Mouse (Mus musculus) granulocyte monocyte progenitor cell, adult 5-6 weeks (primary cell): ENCODE measurements at regions not wholly inside any gene's neighbourhood (a gene's known extent, or its start where the extent isn't known, plus 50 kb on each side); places are given as distances from the start of the nearest gene placed in this dataset.

Experiments used
- ATAC-seq: replicated peaks from 2 replicates; pipeline ENCODE4 v1.8.0; 2016; ENCODE audit warnings: mild to moderate bottlenecking, moderate TSS enrichment, inconsistent platforms; ENCODE audit not compliant: poor library complexity, severe bottlenecking

- ATAC-seq = no peak
Measured at GRCm38 (mm10) chr1:168918331-168919076, 486.4 kb upstream of the Pbx1 start.

- no peak for ATAC-seq
Measured at GRCm38 (mm10) chr1:168908684-168909175, 476.7 kb upstream of the Pbx1 start.

- ATAC-seq = no peak
Measured at GRCm38 (mm10) chr1:168908192-168908591, 476.1 kb upstream of the Pbx1 start.

DNA sequence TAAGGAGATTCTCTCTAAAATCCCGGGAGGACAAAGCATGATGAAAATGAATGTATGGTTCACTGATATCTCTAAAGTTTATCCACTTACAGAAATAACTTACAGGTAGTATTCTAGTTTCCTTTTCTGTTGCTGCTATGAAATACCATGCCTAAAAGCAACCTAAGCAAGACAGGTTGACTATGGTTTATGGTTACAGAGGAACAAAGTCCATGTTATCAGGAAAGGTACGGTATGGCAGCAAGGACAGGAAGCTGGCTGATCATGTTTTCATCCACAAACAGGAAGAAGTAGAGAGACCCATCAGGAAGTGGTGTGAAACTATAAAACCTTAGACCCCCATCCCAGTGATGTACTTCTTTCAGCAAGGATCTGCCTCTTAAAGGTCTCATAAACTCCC, 466.4 kb upstream of the Pbx1 start:
- ATAC-seq = no peak

DNA sequence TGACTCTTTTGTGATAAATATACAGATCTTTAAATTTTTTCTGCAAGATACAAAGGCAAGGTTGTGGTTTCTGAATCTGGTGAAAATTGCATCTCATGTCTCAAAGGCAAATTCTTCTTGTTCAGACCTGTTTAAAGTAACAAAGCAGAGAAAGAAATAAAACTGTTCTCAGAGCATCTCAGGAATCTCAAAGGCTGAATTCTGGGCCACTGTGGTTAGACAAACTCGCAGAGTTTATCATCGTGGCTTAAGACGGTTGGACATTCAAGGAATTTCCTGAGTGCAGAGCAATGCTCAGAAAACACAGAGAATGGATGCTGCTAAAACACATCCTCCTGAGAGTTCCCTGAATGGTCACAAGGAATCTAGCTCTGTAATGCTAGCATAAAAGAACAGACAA, 429.5 kb upstream of the Pbx1 start:
- ATAC-seq = no peak

- no peak for ATAC-seq
Measured at GRCm38 (mm10) chr1:168823184-168823583, 391.1 kb upstream of the Pbx1 start.

DNA sequence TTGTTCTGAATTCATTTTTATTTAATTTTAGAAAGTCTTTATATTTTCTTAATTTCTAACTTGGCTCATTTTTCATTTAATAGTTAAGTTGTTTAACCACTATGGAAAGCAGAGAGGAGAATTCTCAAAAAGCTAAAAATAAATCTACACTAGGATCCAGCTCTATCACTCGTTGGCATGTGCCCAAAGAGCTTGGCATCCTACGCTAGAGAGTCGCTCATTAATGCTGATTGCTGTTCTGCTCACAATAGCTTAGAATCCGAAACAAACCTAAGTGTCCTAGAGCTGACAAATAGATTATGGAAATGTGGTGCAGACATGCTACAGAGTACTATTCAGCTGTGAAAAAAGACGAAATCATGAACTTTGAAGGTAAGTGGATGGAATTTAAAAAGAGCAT, 386.3 kb upstream of the Pbx1 start:
- no peak for ATAC-seq

DNA sequence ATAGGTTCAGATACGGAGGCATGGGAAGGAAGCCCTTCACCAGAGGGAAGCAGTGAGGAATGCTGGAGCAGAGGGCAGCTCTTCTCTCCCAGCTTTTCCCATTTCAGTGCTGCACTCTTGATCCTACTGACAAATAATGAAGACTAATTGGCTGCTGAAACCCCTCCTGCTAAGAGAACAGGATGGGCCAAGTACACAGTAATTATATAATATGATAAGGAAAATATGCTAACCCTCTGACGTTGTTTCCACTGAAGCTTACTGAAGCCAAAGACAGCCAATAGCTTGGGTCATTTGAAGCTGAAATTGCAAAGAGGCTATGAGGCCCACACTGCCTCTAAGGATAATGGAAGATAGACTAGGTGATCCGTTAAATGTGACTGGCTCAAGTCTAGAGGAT, 375.0 kb upstream of the Pbx1 start:
- ATAC-seq = no peak

DNA sequence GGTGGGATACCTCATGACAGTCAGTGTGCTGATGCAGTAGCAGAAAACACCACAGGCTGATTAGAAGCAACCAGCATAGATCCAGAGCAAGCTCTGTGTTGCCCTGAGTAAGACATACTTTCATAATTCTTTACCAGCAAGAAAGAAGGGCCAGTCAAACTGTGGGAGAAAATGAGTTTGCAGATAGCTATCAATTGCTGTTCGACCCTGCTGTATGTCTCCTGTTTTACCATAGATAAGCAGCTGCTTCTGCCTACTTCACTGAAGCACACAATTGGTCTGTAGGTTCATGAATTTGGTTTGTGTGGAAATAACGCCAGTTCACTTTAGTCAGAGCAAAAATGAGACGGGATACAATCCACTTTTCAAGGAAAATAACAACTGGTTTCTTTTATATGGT, 373.4 kb upstream of the Pbx1 start:
- ATAC-seq = no peak

GRCm38 (mm10) chr1:168801046-168801445, 369.0 kb upstream of the Pbx1 start:
- no peak for ATAC-seq

- no peak for ATAC-seq
Measured at GRCm38 (mm10) chr1:168786731-168787130, 354.7 kb upstream of the Pbx1 start.

DNA sequence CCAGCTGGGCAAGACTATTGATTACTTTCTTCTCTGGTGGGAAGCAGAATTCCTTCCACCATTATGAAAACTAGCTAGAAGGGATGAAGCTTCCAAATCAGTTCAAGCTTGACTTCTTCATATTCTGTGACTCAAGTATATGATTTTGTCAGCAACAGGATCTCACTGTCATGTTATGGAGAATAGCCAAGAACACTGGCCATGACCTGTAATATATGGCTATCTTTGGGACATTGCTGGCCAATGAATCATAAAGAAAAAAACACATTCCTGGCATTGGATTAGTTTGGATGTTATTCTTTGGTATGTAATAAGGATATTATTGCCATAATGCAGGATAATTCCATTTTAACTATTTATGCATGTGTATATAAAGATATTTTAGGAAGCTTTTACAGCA, 351.8 kb upstream of the Pbx1 start:
- ATAC-seq = no peak

- no peak for ATAC-seq
Measured at GRCm38 (mm10) chr1:168764368-168764895, 332.4 kb upstream of the Pbx1 start.

GRCm38 (mm10) chr1:168761095-168761494, 329.0 kb upstream of the Pbx1 start:
- no peak for ATAC-seq

DNA sequence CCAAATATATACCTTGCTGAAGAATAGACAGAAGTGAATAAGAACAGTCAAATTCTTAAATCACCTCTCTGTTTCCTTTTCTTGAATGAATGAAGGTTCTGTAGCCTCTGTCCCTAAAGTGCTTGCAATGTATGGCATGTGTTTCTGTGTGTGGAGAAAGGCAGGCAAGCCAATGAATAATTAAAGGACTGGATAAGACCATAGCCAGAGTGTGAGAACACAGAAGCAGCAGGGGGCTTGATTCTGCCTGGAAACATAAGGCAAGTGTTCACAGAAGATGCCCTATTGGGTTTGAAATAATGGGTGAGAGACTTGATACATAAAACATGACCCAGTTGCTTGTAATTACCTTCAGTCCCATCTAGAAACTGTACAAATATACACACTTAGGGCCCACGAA, 328.2 kb upstream of the Pbx1 start:
- no peak for ATAC-seq

DNA sequence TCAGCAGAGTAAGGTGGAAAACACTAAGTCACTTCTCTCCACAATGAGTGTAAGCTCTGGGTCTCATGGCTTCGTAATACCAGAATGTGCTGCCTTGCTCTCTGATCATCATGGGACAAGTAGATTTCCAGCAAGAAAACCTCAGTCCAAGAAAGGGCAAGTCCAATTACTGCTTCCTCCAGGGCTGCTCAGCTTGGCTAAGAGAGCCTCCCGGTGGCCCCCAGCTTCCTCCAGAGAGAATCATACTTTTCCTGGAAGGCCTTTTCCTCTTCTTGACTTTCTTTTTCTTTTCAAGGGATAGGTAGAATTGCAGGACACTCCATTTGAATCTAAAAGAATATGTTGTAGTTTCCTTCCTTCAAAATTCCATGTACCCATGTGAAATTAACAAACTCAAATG, 326.8 kb upstream of the Pbx1 start:
- no peak for ATAC-seq

- no peak for ATAC-seq
Measured at GRCm38 (mm10) chr1:168754196-168754595, 322.1 kb upstream of the Pbx1 start.

- ATAC-seq = no peak
Measured at GRCm38 (mm10) chr1:168743435-168743834, 311.4 kb upstream of the Pbx1 start.

- no peak for ATAC-seq
Measured at GRCm38 (mm10) chr1:168738005-168738404, 305.9 kb upstream of the Pbx1 start.

DNA sequence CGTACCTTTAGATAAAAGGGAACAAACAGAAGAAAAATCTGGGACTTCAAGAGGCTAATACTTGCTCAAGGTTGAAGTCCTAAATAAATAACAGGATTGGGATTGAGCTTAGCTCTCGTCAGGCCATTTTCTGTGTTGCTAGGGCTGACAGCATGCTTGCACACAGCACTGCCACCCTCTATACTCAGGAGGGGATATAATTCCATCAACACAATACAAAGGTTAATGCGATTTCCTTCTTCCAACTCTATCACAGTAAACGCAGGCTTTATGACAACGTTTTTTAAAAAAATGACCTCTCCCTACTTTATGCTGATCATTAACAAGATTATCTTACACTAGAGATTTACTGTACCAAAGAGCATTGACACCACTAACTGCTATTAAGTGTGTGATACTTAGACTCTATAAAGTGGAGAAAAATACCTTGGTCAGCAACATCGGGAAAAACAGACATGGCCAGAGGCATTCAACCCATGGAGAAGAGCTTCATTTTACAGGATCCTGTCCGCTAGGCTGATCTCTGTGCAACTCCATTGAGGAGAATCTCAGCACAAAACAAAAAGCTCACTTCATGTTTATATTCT, 305.3 kb upstream of the Pbx1 start:
- ATAC-seq = no peak

DNA sequence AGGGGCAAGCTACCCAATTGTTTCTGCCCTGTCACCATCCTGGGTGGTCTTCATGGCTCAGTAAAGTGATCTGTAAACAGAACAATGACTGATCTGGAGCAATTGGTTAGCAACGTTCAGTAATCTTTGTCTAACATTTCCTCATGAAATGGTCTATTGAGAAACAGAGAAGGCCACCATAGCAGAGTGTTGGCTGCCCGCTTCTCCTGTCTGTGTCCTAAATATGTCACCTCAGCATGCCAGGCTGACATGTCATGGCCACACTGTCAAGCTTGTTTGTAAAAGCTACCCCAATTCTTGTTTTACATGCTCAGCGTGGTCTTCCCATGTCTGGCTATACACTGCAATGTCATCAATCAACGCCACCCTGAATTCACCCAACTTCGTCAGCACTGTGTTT, 301.0 kb upstream of the Pbx1 start:
- no peak for ATAC-seq

DNA sequence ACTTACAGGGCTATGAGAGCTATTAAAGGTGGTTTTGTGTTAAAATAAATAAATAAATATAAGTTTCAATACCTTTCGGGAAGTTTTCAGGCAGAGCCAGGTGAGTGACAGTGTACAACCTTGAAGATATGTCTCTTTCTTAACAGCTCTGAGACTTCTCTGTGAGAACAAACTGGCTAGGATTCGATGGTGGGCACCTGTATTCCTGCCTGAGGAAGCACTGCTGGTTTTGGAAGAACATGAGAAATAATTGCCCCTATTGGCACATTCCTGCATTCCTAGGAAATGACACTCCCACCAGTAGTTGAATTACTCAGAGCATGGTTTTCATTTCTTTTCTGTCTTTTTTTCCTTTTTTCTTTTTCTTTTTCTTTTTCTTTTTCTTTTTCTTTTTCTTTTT, 277.8 kb upstream of the Pbx1 start:
- no peak for ATAC-seq
